Mouse (Mus musculus): ENCODE results near the gene Fcgr4.

- TF ChIP-seq CTCF (IDR thresholded peaks at IDR 0.05; ENCODE audit: control insufficient read depth, insufficient read depth, insufficient read length) (no peak), USF1 (IDR thresholded peaks at IDR 0.05; ENCODE audit: low read depth) (no peak), MAX (IDR thresholded peaks at IDR 0.05) (no peak), FOSL1 (IDR thresholded peaks at IDR 0.05; ENCODE audit: insufficient read depth, low read length, poor library complexity, severe bottlenecking) (no peak), CEBPB (IDR thresholded peaks at IDR 0.05; ENCODE audit: low read depth) (no peak), MYOG (IDR thresholded peaks at IDR 0.05; ENCODE audit: control insufficient read depth, extremely low read depth, insufficient read length) (no peak), MYOD1 (IDR thresholded peaks at IDR 0.05; ENCODE audit: control insufficient read depth, insufficient read length, low read depth) (no peak)
Measured at GRCm38 (mm10) chr1:171037861-171038721, 19.4 kb downstream of the Fcgr4 start.

All from C2C12 (cell line).